Mouse (Mus musculus) adrenal gland, adult 8-10 months (tissue): ENCODE measurements around the gene Tsr3. TPM values are rescaled to one million over a fixed set of nuclear protein-coding genes. Genes with fewer than 3 reads are reported as not detected.
"Not testable (repeated sequence)": the region's sequence is repeated elsewhere in the genome, so short reads cannot be mapped to it uniquely, and the experiment has no call there.

ENCODE experiments used
- DNase-seq: peaks from one replicate; pipeline ENCODE4 v3.0.0; 2022
- total RNA-seq, 4 experiments: library from RNA; stranded (reverse); gene quantifications; 2 replicates each; pipeline ENCODE4 v1.2.4; 2022

The Tsr3 gene
- total RNA-seq = 10 to 100 TPM; 23.4 to 35.5 (median 30.3) TPM

GRCm38 (mm10) chr17:25239695-25240636 is at the start of gene Tsr3, which contains the start of gene Gnptg:
TSS of gene Tsr3 (plus strand) at chr17:25240170.
TSS of gene Gnptg (minus strand) at chr17:25240124.
- DNase-seq = peak; percentile 75

DNA sequence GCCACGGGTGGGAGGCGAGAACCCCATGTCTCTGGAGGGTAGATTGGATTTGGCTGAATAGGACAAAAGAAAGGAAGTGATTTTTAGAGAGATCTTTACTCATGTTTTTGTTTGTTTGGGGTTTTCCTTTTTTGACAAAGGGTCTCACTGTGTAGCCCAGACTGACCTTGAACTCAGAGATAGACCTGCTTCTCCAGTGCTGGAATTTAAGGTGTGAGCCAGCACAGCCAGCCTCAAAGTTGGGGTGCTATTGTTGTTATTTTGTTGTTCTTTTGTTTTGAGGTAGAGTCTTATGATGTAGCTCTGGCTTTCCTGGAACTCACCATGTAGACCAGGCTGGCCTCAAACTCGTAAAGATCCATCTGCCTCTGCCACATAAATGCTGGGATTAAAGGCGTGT is 37.6 kb upstream of the Tsr3 start:
- DNase-seq = no peak

DNA sequence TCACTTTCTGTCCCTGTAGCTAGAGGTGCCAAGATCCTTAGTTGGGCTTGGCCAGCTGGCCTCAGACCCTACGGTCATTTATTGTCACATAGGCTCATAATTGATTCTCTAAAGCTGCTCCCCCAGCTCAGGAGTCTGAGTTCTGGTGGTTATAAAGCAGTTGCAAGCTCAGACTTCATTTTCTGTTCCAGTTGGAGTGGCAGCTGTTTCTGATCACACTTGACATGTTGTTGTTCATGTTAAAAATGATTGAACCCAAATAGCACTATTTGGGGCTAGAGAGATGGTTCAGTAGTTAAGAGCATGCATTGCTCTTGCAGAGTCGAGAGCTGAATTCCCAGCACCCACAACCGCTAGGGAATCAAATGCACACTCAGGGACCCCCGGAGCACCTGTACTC is 30.0 kb upstream of the Tsr3 start:
- DNase-seq = no peak

- DNase-seq = no peak
Observed at GRCm38 (mm10) chr17:25210680-25211466, 29.1 kb upstream of the Tsr3 start.

- DNase-seq = no peak
Observed at GRCm38 (mm10) chr17:25211705-25212104, 28.3 kb upstream of the Tsr3 start.

GRCm38 (mm10) chr17:25215431-25215830 is 24.5 kb upstream of the Tsr3 start:
- DNase-seq = no peak

- DNase-seq = no peak
Observed at GRCm38 (mm10) chr17:25218967-25219366, 21.0 kb upstream of the Tsr3 start.

GRCm38 (mm10) chr17:25219492-25220295 is 20.3 kb upstream of the Tsr3 start:
- DNase-seq = no peak

GRCm38 (mm10) chr17:25220746-25221145 is 19.2 kb upstream of the Tsr3 start:
- no peak for DNase-seq

GRCm38 (mm10) chr17:25221821-25222503 is 18.0 kb upstream of the Tsr3 start:
- DNase-seq = peak; percentile 50

DNA sequence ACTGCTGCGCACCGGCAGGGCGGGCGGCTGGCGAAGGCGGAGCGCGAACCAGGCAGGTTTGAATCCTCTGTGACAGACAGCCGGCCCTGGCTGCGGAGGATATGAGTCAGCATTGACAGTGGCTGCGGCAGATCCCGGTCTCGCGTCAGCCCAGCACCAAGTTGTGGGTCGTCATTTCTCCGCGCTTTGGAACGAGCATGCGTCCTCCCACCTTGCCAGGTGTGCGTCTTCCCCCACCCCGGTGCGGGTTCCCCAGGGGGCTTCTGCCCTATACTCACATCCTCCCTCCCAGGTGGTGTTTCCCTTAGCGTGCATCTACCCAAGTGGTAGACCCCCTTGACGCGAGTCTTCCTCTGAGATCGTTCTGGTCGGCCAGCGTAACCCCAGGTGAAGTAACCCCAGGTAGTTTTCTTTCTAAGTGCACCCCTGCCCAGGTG is 17.4 kb upstream of the Tsr3 start:
- DNase-seq = peak; percentile 29

- DNase-seq = no peak
Observed at GRCm38 (mm10) chr17:25222951-25223601, 16.9 kb upstream of the Tsr3 start.

DNA sequence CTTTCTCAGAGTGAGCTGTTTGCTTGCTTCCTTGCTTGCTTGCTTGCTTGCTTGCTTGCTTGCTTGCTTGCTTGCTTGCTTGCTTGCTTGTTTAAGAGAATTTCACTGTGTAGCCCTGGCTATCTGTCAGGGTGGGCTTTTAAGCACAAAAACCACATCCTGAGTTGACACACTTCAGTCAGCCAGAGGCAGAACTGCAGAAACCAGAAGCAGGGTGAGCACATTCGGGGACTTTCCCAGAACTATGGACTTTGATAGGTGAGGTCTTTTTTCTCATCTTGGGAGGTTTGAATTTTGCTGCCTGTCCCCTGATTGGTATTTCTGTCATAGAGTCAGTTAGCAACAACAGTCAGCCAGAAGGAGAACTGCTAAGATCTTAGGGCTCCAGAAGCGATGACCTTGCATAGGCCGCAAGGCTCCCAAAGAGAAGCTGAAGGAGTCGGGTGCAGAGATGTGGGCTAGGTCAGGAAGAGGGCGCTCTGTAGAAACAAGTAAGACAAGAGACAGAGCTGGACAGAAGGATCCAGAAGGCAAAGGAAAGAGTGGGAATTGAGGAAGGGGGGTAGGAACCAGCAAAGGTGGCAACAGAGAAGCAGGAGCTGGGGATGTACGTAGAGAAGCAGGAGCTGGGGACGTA is 15.3 kb upstream of the Tsr3 start:
- DNase-seq = no peak

DNA sequence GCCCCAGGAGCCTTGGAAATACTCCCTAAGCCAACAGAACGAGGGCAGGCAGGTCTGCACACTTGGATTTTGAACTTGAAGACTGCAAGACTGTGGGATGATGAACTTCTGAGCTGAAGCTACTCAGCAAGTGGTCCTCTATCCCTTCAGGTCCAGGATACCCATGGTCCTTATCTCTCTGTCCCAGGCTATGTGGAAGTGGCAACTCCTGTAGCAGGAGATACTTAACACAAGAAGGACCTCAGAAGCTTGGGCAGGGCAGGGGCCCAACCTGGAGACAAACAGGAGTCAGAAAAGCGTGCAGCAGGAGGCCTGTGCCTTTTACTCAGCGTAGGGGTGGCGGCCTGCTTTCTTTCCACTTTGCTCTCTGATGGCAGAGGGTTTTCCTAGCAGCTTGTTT is 14.3 kb upstream of the Tsr3 start:
- no peak for DNase-seq

GRCm38 (mm10) chr17:25227991-25228390 is 12.0 kb upstream of the Tsr3 start:
- no peak for DNase-seq

- not testable (repeated sequence) for DNase-seq
Observed at GRCm38 (mm10) chr17:25230014-25230655, 9.8 kb upstream of the Tsr3 start.

- DNase-seq = no peak
Observed at GRCm38 (mm10) chr17:25230700-25231099, 9.3 kb upstream of the Tsr3 start.

- DNase-seq = not testable (repeated sequence)
Observed at GRCm38 (mm10) chr17:25231621-25232020, 8.3 kb upstream of the Tsr3 start.

GRCm38 (mm10) chr17:25235635-25236034 is 4.3 kb upstream of the Tsr3 start:
- no peak for DNase-seq

- no peak for DNase-seq
Observed at GRCm38 (mm10) chr17:25243131-25243780, 3.3 kb downstream of the Tsr3 start.
